Mouse (Mus musculus) brain, embryonic 14.5 days (tissue): ENCODE measurements around the gene Erc2.

Experiments
- CTCF ChIP-seq: fragments of 200-500 bp; IDR thresholded peaks from 2 replicates; pipeline ENCODE4 v1.5.1; 2012; ENCODE audit warnings: inconsistent platforms, mild to moderate bottlenecking, moderate library complexity, borderline replicate concordance; ENCODE audit not compliant: insufficient read depth, insufficient read length; ENCODE audit errors: extremely low read depth
- POLR2A ChIP-seq: fragments of 200-500 bp; IDR thresholded peaks from 2 replicates; pipeline ENCODE4 v1.6.1; 2012; ENCODE audit warnings: mild to moderate bottlenecking, inconsistent platforms, borderline replicate concordance; ENCODE audit not compliant: poor library complexity, insufficient read depth, insufficient read length, severe bottlenecking; ENCODE audit errors: extremely low read depth

GRCm38 (mm10) chr14:28328512-28328911, 706.3 kb downstream of the Erc2 start:
- TF ChIP-seq CTCF (no peak), POLR2A (no peak)
